Mouse (Mus musculus): Measurements from ENCODE around the gene Aldh18a1.

GRCm38 (mm10) chr19:40520403-40520802 lies 67.9 kb downstream of the Aldh18a1 start:
- no peak for TF ChIP-seq POLR2A (IDR thresholded peaks at IDR 0.05; ENCODE audit: insufficient read depth, low read length)
- no peak for TF ChIP-seq CTCF (IDR thresholded peaks at IDR 0.05; ENCODE audit: low read depth, low read length)

Measured in ES-Bruce4 (cell line).